Mouse (Mus musculus) layer of hippocampus, adult 18-20 months (tissue): Measurements from ENCODE around the gene Abhd11. TPM values are rescaled to one million over a fixed set of nuclear protein-coding genes. Genes with fewer than 3 reads are reported as not detected.
A peak's percentile ranks its signal among the peaks of the same experiment; 100 is the strongest.

Source experiments
- DNase-seq, 2 experiments: peaks; one replicate each; pipeline ENCODE4 v3.0.0; 2022; ENCODE audit warnings: low spot score in 2 of 2
- total RNA-seq, 2 experiments: library from RNA; stranded (reverse); gene quantifications; 2 replicates each; pipeline ENCODE4 v1.2.3; 2021

Abhd11 gene
- total RNA-seq, 2 experiments from 2014 or later = 27.8 to 29.5 TPM

- no peak for DNase-seq
Measured at GRCm38 (mm10) chr5:134985633-134986297, 23.2 kb upstream of the Abhd11 start, which contains the start of gene Cldn3. TSS of gene Cldn3 (plus strand) at chr5:134986214.

GRCm38 (mm10) chr5:134986298-134987268 is 22.4 kb upstream of the Abhd11 start:
- DNase-seq = no peak

GRCm38 (mm10) chr5:134989166-134989565 is 19.8 kb upstream of the Abhd11 start:
- DNase-seq = no peak

- DNase-seq = no peak
Measured at GRCm38 (mm10) chr5:134989741-134990140, 19.2 kb upstream of the Abhd11 start.

GRCm38 (mm10) chr5:134992566-134992965 is 16.4 kb upstream of the Abhd11 start:
- no peak for DNase-seq

- DNase-seq = no peak
Measured at GRCm38 (mm10) chr5:134998359-134998758, 10.6 kb upstream of the Abhd11 start.

GRCm38 (mm10) chr5:134999797-135000196 is 9.2 kb upstream of the Abhd11 start:
- DNase-seq = no peak

GRCm38 (mm10) chr5:135000751-135001150 is 8.2 kb upstream of the Abhd11 start:
- DNase-seq = no peak

GRCm38 (mm10) chr5:135001309-135001708 is 7.6 kb upstream of the Abhd11 start:
- no peak for DNase-seq

GRCm38 (mm10) chr5:135002151-135002550 is 6.8 kb upstream of the Abhd11 start:
- DNase-seq = no peak

- no peak for DNase-seq
Measured at GRCm38 (mm10) chr5:135007802-135008571, 965 bp upstream of the Abhd11 start.

GRCm38 (mm10) chr5:135009590-135010319 is 803 bp downstream of the Abhd11 start:
- DNase-seq = peak; percentile 77 to 90

GRCm38 (mm10) chr5:135010320-135010709 is 1.4 kb downstream of the Abhd11 start:
- no peak for DNase-seq

- no peak for DNase-seq
Measured at GRCm38 (mm10) chr5:135010841-135011743, 2.1 kb downstream of the Abhd11 start.

GRCm38 (mm10) chr5:135011809-135012613 is 3.1 kb downstream of the Abhd11 start:
- no peak for DNase-seq

- DNase-seq = peak in 1 of 2 experiments; percentile 77
Measured at GRCm38 (mm10) chr5:135012671-135013441, 3.9 kb downstream of the Abhd11 start.

- peak; percentile 83 to 94 for DNase-seq
Measured at GRCm38 (mm10) chr5:135015497-135015896, 6.5 kb downstream of the Abhd11 start.

- no peak for DNase-seq
Measured at GRCm38 (mm10) chr5:135016224-135016759, 7.3 kb downstream of the Abhd11 start.
